Mouse (Mus musculus) frontal cortex, postnatal 14 days (tissue): ENCODE measurements around the gene Lsm4.

ENCODE experiments used
- DNase-seq, 2 experiments: peaks; one replicate each; pipeline ENCODE4 v3.0.0; 2022; ENCODE audit warnings: low spot score in 2 of 2

Lsm4 gene

DNA sequence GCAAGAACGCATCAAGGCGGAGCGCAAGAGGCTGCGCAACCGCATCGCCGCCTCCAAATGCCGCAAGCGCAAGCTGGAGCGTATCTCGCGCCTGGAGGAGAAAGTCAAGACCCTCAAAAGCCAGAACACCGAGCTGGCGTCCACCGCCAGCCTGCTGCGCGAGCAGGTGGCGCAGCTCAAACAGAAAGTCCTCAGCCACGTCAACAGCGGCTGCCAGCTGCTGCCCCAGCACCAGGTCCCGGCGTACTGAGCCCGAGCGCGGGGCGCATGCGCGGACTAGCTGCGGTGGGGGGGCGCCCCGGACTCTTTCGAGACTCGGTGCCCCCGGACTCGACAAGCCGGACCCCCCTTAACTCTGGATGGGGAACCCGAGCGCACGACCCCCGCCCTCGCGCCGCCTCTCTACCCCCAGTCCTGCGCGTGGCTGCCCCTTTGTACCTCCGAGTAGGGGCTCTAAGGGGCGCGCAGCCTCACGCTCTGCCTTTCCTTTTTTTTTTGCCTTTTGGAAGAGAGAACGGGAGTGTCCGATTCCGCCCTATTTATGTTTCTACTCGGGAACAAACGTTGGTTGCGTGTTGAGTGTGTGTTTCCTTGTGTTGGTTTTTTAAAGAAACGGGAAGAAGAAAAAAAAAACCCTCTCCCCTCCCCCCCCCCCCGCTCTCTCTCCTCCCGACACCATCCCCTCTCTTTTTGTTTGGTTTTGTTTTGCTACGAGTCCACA lies 26.9 kb downstream of the Lsm4 start:
- peak; percentile 79 to 80 for DNase-seq

DNA sequence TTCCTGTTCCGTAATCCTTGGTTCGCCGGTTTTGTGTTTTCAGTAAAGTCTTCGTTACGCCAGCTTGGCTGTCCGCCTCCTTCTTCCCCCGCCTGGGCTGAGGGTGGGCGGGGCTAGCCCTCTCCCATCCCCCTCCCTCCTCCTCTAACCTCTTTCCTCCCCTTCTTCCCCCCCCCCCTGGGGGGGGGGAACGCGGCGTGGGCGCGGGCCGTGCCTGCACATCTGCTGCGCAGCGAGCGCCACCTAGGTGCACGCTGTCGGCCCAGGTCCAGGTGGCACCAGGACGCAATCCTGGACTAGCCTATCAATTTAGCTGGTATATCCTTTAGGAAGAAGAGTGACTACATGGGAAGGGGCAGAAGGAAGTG lies 27.5 kb downstream of the Lsm4 start:
- DNase-seq = peak; percentile 83

DNA sequence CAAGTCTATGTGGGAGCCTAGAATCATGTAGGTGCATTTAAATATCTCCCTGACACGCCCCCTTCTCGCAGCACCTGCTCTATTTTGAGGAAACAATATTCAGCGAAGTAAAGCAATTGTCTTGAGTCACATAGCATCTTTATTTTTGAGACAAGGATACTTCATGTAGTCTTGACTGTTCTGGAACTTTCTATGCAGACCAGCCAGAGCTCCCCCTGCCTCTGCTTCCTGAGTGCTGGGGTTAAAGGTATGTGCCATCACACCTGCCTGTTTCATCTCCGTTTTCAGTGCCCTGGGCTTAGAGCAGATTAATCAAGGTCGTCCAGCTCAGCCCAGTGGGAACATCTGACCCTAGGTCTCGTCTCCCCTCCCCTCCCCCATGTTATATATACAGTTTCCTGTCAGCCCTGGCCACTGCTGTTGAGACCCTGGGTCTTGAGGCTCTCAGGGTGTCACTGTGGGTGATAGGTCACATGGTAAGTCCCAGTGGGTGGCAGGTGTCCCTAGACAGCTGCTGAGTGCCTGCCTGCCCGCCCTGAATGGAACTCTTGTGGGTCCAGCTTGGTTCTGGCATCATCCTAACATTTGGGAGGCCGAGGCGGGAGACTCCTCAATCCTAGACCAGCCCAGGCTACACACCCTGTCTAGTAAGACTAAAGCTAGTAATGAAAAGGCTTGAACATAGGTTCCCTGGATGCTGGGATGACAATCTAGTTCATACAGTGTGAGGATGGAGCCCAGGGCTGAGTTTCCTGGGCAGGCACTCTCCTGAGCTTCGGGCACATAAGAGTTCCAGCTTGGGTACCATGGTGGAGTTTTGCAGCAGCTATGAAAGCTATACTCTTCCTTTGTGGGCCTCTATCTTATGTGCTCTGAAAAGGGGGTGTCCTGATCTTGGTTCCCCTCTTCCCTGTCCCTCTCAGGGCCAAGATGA lies 28.3 kb downstream of the Lsm4 start:
- DNase-seq = no peak

DNA sequence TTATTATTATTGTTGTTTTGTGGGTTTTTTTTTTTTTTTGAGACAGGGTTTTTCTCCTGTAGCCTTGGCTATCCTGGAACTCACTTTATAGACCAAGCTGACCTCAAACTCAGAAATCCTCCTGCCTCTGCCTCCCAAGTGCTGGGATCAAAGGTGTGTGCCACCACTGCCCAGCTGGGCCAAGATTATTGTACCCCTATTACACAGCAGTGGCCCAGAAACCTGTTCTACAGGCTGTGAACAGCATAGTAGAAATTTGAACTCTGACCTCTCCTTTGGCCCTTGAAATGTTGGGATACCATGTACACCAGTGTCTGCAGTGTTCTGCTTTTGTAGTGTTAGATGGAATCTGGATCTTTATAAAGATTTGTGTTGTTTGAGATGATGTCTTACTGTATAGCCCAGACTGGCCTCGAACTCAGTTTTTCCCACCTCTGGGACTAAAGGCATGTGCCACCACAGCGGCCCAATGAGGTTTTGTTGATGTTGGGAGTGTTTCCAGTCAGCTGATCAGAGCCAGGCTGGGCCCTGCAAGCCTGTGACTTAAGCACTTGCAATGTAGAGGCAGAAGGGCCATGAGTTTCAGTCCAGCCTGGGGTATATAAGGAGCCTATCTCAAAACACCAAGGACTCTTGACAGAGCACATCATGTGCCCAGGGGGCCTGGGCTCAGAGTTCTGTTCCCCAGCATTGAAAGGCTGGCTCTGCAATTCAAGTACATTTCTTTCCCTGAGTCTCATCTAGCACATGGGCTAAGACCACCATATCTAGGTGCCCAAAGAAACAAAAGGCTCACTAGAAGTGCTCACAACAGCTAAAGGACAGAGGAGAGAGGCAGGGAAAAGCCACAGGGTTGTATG lies 29.2 kb downstream of the Lsm4 start:
- no peak for DNase-seq

DNA sequence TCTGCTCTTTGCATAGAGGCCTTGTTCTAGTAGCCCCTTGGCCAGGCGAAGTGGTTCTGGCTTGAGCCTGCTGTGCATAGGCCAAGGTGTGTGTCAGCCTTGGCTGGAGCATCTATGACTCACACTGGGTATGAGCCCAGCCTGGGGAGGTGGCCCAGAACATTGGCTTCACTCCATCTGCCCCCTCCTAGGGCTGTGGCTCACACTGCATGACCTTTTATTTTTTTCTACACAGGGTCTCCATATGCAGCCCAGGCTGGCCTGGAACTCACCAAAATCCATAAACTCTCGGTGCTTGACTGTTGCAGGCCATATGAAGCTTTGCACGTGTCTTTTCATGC lies 29.8 kb downstream of the Lsm4 start:
- no peak for DNase-seq

DNA sequence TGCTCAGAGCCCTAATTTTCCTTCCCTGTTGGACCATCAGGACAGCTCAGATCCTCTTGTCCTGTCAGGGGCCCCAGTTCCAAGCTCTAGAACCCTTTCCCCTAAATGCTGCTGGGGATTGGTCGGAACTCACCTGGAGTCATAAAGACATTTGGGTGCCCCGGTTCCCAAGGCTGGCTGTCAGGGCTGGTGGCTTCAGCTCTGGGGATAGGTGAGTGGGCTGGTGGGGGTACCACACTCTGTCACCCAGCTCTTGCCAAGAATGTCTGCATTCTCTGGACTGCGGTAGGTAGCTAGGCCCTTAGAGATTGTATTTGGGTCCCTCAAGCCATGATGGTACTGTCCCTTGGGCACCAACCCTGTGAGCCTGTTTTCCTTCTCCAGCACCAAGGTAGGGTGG lies 30.2 kb downstream of the Lsm4 start, which contains the start of gene Iqcn:
Iqcn (plus strand) TSS at position 171 of the 400 bp plus-strand sequence.
- DNase-seq = no peak

DNA sequence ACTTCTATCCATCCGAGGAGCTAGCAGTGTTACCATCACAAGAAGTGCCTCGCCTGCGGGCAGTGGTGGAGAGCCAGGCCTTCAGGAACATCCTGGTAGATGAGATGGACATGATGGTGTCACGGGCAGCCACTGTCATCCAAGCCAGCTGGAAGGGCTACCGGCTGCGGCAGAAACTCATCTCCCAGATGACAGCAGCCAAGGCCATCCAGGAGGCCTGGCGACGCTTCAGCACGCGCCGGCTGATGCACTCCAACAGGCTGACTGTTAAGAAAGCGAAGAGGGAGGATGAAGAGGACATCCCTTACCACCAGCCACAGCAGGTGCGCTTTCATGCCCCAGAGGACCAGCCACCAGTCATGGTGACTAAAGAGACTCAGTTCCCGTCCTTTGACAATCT lies 35.2 kb downstream of the Lsm4 start:
- DNase-seq = no peak

DNA sequence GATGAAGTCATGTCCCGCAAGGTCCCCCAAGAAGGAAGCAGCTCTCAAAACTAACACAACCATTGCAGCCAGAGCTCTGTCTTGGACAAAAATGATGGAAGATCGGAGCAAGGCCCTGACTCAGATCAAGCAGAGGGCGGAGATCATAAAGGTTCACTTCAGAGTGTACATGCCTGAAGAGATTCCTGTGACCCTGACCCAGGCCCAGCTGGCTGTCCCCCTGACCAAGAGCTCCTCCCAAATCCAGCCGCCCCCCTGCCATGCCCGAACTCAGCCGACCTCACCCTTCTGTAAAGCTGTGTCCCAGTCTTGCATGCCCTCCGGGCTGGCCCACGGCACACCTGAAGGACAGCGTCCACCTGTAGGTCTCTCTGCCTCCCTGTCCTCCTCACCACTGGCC lies 36.7 kb downstream of the Lsm4 start:
- no peak for DNase-seq

DNA sequence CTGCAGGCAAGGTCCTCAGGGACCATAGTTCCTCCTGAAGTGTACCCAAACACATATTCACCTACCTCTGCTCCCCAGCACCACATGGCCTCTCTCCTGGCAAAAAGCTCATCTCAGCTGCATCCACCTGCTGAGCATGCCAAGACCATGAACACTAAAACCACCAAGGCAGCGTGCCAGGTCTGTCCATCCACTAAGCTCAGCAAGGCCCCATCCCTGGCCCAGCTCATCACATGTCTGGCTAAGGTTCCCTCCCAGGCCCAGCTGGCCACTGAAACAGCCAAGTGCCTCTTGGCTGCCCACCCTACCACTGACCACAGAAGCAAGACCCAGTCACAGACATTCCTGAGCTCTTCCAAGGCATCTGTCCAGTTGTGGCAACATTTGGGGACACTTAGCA lies 37.2 kb downstream of the Lsm4 start:
- DNase-seq = no peak

DNA sequence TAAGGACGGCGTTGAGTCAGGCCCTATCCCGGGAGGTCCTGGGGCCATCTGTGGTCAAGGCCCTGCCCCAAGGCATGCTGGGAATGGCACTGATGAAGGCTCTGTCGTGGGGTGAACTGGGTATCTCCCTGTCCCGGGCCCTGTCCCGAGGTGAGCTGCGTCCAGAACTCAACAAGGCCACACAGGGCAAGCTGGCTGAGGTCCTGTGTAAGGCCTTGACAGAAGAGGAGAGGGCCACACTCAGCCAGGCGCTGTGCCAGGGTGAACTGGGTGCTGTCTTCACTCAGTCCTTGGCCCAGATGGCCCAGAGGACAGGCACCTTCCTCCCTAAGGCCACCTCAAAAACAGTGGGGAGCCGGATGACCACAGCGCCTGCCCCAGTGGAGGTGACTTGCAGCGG lies 38.0 kb downstream of the Lsm4 start:
- DNase-seq = no peak

DNA sequence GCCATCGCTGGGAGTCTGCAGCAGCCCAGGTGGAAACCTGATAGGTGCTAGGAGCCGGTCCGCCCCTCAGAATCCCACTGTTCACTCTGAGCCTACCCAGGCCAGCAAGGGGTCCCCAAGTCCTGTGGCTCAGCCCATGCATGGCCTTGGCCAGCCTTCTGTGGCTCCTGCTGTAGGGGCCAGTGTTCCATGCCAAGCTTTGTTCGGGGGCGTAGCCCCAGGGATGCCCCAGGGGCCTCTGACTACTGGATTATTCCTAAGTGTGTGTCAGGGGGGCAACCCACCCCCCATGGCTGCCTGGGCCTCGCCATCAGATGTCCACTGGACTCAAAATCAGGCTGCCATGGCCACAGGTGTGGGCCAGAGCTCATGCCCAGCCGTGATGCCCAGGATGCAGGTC lies 40.9 kb downstream of the Lsm4 start:
- no peak for DNase-seq

DNA sequence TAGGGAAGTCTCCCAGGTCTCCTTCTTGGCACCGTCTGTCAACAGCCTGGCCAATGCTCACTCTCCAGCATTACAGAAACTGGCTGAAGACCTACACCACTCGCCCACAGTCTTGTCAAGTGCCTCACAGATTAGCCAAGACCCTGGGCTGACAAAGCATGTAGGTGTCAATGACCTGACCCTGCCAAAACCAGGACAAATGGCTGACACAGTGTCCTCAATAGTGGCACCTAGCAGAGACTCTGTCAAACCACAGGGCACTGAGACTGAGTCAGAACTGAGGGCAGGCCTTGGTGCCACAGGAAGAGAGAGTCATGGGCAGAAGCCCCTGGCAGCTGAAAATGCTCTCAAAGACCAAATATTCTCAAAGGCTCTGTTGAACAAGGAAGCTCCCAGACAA lies 42.0 kb downstream of the Lsm4 start:
- no peak for DNase-seq

DNA sequence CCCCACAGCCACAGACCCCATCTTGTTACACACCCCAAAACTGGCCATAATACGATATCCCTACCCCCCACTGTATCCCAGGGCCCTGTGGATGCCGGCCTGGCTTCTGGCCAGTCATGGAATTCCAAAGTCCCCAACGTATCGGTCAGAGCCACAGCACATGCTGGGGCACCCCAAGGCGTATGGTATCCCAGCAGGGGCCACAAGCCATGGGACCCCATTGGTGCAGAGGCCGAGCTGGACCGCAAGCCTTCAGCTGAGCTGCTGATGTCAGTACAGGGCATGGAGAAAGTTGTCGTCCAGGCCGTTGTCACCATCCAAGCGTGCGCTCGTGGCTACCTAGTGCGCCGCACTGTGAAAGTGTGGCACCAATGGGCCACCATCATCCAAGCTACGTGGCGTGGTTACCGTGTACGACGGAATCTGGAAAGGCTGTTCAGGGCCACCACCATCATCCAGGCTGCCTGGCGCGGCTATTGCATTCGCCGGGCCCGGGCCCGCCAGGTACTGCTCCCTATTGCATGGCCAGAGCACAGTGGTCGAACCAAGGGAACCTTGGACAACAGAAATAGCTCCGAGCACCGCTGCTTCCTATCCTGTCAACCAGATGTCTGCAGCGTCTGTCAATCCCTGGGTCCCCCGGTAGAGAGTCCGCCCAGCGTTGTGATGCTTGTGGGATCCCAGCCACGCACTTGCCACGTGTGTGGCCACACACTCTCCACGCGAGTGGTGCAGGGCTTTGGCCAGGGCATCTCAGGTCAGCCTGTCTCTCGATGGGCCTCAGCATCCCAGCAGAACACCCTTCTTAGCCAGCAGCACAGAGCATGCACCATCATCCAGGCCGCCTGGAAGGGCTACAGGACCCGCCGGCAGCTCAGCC lies 43.7 kb downstream of the Lsm4 start:
- no peak for DNase-seq

DNA sequence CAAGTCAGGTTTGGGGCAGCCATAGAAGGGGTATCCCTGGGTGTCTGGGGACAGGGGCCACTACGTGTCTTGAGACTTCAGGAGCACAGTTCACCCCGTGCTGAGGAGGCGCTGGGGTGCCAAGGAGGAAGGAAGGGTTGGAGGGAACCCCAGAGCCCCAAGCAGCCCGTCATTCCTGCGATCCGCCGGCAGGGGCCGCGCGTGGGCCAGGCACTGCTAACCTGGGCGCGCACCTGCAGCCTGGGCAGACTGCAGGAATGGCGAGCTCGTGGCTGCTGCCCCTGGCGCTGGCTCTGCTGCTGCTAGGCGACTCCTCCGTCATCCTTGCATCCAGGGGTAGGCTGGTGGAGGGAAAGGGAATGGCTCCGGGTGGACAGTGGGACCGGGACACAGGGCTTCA lies 45.2 kb downstream of the Lsm4 start, which contains the start of gene Gm3336:
Gm3336 (plus strand) TSS at position 247 of the 400 bp plus-strand sequence.
- DNase-seq = peak in 1 of 2 experiments; percentile 46

DNA sequence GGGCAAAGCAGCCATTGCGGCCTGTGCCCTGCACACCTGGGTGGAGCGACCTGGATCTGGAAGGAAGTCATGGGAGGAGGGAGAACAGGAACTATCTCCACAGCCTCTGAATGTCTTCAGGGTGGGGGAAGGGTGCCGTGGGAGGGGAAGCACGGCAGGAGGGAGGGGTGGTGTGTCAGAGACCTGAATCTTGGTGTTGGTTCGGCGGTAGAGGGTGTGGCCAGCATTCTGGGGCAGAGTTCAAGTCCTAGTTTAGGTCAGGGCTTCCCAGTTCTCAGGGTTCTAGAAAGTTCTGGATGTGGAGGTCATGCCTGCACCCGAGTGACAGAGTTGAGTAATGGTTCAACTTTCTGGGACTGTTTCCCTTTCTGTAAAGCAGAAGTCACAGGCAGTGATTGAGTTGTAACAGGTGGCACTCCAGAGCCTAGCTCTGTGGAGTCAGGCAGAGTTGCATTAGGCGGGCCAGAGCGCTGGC lies 46.8 kb downstream of the Lsm4 start:
- DNase-seq = no peak

DNA sequence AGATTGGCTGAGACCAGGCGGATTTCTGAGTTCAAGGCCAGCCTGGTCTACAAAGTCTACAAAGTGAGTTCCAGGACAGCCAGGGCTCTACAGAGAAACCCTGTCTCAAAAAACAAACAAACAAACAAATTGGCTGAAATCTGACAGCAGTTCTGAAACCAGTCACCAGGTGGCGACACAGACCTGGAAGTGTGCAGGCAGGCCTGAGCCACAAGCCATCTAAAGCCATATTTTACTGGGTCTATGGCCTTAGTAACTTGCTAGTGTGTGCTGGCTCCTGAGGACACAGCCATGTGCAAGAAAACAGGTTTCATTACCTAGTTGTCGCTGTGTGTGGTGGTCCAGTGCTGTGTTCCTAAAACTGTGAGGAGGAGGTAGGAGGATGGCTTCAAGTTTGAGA lies 47.7 kb downstream of the Lsm4 start:
- DNase-seq = peak in 1 of 2 experiments; percentile 80

DNA sequence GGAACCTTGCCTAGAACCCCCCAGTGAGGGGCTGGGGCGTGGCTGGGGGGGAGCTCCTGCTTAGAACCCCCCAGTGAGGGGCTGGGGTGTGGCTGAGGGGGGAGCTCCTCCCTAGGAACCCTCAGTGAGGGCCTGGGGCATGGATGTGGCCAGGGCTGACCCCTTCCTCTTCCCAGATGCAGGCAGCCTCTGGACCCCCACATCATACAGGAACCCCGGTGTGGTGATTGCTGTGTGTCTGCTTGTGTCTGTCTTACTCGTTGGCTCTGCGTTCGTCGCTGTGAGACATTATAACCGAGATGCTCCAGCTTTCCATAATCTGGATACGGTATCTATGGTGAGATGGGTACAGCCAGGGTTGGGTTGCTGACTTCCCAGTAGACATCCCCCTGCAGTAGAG lies 48.6 kb downstream of the Lsm4 start:
- no peak for DNase-seq

DNA sequence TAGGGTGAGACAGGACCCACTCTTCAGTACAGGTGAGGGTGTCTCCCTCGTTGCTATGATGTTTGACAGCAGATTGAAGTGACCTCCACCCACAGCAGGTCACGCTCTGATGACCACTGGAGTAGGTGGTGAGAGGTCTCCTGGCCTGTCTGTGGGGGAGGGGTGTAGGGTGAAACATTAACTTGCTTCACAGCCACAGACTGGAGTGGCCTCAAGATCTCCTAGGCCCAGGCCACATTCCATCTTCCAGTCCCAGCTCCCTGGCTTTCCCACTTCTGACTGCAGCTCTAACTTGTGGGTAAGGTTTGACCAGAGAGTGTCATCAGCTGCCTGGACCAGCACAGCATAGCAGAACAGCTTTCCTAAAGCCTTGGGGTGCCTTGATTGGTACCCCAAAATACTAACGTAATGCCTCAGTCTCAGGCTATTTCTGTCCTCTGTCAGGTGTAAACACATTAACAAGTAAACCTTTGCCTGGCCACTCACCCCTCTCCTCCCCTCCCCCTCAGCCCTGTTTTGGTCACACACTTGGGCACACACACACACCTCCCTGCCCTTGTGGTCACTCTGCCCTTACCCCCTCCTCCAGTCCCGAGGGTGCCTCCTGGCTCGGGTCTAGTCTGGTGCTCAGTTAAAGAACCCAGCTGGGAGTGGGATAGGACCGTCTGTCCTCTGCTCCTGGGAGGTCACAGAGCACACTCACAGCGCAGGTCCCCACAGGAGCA lies 50.6 kb downstream of the Lsm4 start, which contains the start of gene Pde4c:
Pde4c (plus strand) TSS at position 235 of the 725 bp plus-strand sequence.
- DNase-seq = no peak

DNA sequence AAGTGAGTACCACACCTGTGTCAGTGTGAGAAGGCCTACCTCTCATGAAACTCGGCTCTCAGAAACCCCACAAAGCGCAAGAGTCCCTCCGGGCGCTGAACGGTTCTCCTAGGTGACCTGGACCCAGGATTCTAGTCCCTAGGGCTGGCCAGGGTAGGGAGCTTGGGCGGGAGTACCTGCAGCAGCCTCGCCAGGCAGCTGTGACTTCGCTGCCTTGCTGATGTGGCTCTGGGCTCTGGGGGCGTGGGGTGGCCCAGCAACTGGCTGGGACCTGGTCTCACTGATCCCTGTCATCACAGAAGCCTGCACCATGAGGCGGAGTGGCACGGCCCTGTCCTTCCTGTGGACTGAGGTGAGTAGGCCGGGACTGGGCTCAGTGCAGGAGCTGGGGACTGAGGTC lies 51.2 kb downstream of the Lsm4 start:
- DNase-seq = no peak

DNA sequence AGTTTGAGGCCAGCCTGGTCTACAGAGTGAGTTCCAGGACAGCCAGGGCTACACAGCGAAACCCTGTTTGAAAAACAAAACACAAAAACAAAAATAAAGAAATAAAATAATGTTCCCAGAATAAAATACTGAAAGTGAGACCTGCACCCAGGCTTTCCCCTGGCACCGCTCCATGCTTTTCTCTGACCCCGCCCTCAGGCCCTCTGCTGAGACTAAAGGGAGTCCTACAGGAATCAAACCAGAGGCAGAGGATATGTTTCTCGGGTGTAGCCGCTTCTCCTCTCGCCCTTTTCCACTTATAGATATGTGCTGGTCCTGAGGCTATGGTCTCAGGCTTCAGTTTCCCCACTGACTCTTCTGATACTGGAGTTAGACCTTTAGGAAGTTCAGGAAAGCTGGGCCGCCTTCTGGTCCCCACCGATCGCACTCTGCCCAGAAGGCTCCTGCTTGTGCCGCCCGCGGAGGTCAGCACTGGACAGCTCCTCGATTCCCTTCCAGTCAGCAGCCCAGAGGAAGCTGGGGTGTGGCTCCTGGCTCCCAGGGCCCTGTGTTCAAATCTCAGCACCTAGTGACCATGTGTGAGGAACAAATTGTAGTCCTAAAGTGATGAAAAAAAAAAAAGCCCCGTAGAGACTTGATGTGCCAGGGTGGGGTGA lies 52.9 kb downstream of the Lsm4 start:
- no peak for DNase-seq
